Mouse (Mus musculus): ENCODE results near the gene Neurog3. TPM values are rescaled to one million over a fixed set of nuclear protein-coding genes. Genes with fewer than 3 reads are reported as not detected.
A peak's percentile ranks its signal among the peaks of the same experiment; 100 is the strongest.

Neurog3 gene
- not detected for total RNA-seq (2022)

DNA sequence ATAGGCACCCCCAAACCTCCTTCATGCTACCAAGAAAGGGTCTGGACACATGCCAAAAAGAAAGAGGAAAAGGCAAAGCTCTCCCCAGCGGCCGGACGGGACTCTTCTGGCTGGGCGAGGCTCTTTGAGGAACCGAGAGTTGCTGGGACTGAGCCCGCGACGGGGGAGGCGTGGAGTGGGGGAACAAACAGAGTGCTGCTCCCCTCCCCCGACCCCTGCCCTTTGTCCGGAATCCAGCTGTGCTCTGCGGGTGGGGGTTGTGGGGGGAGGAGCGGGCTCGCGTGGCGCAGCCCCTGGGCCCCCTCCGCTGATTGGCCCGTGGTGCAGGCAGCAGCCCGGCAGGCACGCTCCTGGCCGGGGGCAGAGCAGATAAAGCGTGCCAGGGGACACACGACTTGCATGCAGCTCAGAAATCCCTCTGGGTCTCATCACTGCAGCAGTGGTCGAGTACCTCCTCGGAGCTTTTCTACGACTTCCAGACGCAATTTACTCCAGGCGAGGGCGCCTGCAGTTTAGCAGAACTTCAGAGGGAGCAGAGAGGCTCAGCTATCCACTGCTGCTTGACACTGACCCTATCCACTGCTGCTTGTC lies at the start of gene Neurog3:
TSS of gene Neurog3 (plus strand) at position 400 of the 591 bp plus-strand sequence.
- no peak for DNase-seq

DNA sequence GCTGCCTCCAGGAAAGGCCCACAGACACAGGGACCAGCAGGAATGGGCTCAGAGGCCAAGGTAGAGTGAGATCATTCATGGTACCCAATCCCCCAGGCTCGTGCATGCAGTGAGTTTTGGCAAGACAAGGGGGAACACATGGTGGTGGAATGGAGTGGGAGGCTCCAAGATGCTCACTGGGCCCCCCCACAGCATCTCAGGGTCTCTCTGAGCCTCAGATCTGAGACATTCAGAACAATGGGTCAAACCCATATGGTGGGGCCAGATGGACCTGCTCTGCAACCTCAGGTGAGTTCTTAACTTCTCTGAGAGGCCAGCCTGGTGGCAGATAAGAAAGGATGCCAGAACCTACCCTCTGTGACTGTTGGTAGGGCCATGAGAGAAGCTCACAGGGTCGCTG lies 46.8 kb upstream of the Neurog3 start:
- DNase-seq, result no peak

DNA sequence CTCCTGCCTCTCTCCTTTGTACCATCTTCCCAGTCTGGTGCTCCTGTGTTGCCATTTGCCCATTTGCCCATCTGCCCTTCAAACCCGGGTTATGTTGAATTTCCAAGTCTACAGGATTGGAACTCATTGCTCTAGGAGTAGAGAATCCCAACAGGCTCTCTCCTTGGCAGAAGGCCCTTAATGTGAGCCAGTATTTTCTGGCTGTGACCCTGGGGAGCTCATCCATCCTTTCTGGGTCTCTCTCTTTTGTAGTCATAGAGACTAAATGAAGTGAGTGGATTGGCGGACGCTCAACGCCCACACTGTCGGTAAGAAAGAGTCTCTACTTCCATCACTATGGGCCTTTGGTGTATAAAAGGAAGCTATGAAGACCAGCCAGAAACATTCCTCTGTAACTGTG lies 46.1 kb upstream of the Neurog3 start:
- no peak for DNase-seq

DNA sequence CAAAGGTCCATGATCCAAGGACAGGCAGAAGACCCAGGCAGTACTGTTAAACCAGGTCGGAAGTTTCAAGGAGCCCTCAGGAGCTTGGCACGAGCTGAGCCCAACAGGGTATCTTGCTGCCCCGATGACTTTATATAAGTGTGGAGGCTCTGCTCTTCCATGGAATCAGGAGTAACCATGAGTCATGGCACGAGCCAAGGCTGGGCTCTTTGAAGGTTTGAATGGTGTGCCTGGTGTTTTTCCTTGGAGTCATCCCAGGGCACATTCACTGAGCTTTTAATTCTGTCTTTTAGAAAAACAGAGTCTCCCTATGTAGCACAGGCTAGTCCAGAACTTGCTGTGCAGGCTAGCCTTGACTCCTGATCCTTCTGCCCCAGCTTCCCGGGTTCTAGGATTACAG lies 44.5 kb upstream of the Neurog3 start:
- DNase-seq, result peak; percentile 56

DNA sequence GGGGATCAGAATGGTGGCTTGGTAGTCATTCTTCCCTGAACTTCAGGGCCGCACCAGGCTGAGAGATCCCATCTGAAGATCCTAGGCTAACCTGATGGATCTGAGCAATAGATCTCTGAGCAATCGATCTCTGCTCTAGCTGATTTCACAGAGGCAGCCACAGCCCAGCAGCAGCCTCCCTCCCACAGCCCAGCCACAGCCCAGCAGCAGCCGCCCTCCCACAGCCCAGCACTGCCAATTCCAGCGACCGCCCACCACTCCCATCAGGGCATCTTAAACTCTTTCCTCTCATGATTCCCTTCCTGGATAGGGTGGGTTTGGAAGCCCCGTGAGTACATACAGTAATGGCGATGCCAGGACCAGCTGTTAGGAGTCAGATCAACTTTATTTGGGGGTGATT lies 43.8 kb upstream of the Neurog3 start:
- DNase-seq, result no peak

DNA sequence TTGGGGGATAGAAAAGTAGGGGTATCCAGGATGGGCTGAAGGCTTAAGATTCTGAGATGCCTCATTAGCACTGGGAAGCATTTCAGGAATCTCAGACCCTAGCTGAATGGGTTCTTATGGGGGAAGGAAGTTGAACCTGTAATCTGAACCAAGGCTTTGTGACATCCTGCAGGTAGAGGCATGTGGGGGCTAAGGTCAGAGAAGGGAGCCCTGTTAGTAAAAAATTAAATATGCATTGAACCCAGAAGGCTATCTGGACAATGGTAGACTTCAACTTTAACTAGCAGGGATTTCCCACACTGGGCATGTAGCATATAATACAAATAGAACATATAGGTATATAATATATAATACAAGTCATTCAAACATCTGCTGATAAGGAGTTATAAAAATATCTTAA lies 43.4 kb upstream of the Neurog3 start:
- no peak for DNase-seq

DNA sequence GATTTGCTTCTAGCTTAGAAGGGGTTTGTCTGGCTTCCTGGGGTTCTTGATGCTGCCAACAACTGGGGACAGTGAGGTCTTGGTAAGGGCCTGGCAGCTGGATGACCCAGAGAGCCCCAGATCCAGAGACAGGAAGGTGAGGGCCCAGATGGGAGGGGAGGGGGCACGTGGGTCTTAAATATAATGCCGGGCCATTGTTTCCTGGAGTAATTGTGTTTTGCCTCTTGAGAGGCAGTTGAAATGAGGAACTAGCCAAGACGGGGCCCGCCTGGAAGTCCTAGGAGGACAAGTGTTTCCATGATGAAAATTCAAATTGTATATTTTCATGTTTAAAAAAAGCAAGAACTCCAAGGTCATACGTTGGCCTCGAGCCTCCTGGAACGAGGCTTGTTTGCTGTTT lies 39.0 kb upstream of the Neurog3 start:
- no peak for DNase-seq

DNA sequence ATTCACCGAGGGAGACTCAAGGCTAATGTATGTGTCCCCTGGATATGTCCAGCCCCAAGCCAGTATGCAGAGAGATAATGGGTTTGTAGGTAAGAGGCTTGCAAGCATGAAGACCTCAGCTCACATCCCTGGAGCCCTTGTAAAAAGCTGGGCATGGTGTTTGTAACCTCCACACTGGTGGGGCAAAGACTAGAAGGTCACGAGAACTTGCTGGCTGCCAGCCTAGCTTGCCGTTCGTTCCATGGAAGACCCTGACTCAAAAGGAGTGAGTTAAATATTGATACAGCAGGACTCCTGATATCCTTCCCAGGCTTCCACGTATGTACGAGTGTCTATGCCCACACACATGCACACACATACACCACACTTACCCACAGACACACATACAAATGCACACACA lies 38.5 kb upstream of the Neurog3 start:
- no peak for DNase-seq

DNA sequence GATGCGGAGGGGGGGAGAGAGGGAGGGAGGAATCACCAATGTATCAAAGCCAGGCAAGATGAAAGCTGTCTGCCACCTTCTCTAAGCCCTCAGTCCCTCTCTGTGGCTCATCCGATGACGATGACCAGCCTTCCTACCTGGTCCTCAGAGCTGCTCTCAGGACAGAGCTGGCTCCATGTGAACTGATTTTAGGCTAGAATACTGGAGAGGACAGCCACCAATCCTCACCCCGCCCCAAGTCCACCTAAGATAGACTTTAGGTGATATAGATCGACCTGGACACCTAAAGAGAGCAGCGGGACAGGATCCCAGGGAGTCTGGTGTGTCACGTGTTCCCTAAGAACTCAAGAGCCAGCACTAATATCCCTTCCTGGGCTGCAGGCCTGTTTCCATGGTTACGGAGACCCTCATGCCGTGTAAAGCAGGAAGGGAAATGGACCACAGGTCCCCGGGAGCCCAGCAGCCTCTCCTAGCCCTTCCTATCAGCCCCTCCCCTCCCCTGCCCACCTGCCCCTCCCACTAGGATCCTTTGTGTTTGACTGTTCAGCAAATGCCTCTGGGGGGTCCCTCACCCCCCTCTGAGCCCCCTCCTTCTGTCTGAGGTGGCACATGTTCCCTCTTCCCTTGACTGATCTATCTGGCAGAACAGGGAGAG lies 33.0 kb upstream of the Neurog3 start:
- no peak for DNase-seq

DNA sequence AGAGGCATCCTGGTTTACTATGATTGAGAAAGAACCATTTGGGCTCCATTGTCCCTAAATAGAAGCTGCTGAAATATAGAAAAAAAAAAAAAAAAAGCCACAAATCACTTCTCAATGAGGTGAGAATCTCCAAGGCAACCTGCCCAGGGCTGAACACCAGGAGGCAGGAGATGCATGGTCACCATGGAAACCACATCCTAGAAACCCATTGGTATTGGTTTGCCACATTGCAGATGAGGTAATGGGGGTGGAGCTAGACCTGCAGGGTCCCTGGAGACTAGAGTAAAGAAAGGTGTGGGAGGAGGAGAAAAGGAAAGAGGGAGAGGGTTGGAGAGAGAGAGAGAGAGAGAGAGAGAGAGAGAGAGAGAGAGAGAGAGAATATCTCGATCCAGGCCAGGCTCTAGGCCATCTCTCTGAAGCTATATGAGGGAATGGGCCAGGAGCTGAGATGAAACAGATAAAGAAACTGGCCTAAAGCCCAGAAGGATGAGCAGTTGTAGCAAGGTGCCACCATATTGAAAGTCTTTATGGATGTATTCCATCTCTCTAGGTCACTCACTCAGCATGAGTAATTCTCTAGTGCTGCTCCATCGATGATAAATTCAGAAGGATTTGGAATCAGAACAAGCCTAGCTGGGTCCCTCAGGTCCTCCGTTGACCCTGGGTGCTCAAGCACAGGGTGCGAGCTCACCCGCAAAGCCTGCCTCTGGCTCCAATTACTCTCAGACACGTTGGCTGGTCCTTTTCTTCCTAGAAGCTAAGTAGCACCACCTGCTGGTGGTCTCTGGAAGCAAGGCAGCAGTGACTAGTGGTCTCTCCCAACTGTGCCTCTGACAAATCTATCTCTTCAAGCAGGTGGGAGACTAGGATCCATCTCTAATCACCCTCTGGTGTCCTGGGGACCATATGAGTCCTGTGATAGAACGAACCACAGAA lies 31.1 kb upstream of the Neurog3 start:
- DNase-seq, result peak; percentile 32

DNA sequence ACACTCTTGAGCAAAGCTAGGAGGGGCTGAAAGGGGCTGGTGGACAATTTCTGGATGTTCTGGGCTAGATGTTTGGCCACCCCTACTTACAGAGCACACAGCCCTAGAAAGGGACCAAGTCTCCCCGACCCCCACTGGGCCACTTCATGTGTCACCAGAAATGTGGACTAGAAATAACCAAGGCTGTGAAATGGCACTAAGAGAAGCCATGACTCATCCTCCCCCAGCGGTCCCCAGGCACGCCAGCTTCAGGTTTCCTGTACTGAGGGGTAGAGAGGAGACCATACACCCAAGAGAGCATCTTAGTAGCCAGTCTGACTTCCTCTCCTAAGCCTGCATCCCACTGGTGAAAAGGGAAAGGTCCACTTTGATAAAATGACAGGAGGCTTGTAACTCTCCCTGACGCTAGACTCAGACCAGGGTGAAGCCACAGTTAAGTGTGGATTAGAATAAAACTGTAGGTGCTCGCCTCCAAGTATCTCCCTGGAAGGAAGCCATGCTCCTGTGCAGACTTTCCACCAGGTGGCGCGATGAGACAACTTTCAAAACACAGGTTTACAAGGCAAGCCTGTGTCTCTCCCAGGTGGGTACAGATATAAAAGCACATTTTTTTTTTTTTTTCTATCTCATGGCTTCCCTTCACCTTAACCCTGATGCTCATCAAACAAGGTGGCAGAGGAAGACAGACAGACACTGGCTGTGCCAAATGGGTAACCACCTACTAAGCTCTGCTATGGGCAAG lies 27.9 kb upstream of the Neurog3 start:
- peak; percentile 19 for DNase-seq

DNA sequence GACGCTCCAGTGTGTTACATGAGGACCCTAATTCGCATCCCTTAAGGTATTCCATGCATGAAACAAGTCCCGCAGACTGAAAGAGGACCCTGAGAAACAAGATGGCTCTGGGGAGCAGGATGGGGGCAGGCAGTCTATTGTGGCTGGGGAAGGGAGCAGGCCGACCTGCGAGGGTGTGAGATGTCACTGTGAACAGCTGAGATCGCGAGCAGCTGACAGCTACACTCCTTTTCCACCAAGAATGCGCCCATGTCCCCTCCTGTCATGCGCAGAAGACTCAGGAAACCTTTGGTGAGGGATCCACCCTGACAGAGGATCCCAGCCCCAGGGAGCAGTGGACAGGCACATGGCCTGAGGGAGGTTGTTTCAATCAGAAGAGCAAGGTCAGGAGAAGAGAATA lies 25.8 kb upstream of the Neurog3 start:
- no peak for DNase-seq

DNA sequence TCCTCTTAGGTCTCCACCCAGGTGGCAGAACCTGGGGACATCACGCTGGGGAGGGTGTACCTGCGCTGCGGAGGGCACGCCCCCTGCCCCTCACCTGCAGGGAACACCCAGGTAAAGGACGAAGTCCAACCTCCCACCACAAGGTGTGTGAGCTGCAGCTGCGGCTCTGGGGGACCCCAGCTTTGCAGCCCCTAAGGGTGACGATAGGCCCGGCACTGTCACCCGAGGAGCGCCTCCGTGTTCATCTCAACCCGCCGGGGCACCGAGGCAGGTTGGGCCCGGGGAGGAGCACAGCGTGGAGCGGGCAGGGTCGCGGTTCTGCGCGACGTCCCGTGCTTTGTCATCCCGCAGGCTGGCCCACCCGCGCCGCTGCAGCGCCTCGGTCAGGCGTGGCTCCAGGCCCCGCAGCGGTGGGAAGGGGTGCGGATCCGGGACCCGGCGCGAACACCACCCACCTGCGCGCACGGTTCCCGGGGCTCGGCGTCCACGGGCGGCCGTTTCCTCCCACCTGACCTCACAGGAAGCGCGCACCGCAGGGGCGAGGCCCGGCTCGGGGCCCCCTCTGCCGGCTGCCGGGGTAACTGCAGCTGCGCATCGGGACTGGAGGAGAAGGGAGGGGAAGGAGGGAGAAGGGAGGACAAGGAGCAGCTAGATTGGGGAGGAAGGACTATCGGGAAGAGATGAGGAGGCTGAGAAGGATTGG lies 22.2 kb upstream of the Neurog3 start:
- peak; percentile 77 for DNase-seq

DNA sequence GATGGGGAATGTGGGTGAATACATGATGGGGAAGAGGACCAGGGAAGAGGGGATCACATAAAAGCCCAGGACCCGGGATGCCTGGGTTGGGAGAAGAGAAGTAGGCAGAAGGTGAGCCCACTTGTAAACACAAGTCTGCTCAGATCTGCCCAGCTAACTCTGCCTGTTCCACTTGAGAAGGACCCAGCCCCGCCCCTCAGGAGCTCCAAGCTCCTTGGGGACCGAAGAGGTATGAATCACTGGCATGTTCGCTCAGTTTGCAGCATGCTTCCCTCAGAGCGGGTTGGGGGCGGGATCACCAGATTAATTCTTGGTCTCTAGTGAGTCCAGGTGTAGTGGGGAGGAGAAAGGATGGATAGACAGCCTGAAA lies 21.7 kb upstream of the Neurog3 start:
- DNase-seq, result no peak

DNA sequence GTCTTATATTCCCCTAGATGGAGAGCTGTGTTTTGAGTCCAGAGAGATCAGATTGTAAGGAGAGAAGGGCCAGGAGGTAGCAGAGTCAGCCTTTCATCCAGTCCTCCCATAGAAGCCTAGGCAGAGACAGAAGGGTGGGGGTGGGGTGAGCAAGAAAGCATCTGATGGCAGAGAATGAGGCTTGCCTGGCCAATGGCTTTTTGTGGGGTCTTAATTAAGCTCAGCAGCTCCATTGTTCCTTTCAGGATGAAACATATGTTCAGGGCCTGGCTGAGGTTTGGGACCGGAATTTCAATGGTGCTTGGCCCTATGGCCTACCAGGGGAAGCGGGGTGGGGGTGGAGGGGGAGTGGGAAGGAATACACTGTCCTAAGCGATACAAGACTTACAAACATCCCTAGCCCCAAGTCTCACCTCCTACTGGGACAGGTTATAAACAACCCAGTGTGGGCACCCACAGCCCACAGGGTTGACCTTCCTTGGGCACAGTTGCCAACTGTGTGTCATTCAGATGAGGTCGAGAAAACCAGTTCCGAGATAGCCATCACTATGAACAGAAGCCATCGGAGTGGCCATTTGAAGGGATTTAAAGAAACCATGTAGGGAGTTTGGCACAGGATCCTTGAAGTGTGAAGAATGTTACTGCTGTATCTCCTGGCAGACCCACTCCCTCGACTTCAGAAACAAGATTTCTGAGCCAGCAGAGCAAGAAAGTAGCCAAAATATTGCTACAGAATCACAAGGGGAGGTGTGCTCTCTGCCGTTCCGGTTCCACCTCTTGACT lies 18.8 kb upstream of the Neurog3 start:
- DNase-seq, result no peak

DNA sequence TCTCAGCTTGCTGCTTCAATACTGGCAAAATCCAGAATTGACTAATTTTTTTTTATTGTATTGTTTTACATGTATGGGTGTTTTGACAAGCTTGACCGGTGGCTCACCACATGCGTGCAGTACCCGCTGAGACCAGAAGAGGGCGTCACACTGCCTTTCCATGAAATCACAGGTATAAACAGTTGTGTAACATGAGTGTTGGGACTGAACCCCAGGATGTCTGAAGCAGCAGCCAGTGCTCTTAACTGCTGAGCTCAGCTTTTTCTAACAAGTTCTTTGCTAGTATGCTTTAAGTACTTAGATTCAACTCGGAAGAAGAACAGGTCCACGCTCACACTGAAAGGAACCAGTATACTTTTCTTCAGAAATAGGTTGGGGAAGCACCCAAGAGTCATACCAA lies 5.8 kb upstream of the Neurog3 start:
- no peak for DNase-seq

DNA sequence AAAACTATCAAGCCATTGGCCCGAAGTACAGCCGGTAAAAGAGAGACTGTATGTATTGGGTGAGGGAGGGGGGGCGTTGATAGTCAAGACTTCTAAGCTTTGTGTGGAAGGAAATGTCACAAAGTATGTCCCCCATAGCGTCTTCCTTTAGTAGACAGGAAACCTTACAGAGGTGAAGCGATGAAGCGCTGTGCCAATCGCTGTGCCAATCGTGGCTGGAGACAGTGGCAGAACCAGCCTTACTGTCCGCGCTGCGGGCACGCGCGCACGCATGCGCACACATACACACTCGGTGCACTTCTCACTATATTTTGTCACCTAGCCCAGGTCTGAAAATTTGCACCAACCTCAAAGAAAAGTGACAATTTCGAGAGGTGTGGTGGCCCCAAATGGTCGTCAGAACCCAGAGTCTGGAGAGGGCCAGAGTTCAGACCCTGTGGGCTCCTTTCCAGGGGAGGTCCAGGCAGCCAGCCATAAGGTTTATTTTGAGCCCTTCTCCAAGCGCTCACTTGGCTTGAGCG lies 5.1 kb upstream of the Neurog3 start:
- no peak for DNase-seq

DNA sequence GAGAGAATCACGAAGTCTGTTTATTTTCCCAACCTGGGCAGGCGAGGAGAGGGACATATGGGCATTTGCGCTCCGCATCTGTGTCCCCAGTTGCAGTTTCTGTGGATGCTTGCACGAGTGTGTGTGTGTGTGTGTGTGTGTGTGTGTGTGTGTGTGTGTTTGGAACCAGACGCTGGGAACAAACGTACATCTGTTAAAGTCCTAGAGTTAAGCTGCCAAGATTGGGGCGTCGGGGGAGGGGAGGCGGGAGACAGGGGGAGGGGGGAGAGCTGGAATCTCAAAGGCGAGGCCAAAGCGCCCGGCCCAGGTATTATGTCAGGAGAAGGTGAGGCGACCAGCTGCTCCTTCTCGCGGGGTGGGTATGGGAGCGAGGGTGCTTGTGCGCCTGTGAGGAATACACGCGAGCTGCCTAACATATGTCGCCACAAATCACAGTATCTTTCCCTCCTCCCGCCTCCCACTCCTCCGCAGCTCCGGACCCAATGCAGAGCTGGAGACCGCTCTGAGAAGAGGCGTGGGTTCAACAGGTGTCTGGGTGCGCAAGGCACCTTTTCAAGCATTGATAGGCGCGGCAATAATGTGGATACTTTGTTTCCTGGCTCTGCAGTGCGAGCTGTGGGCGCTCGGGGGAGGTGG lies 4.5 kb upstream of the Neurog3 start:
- DNase-seq, result no peak

DNA sequence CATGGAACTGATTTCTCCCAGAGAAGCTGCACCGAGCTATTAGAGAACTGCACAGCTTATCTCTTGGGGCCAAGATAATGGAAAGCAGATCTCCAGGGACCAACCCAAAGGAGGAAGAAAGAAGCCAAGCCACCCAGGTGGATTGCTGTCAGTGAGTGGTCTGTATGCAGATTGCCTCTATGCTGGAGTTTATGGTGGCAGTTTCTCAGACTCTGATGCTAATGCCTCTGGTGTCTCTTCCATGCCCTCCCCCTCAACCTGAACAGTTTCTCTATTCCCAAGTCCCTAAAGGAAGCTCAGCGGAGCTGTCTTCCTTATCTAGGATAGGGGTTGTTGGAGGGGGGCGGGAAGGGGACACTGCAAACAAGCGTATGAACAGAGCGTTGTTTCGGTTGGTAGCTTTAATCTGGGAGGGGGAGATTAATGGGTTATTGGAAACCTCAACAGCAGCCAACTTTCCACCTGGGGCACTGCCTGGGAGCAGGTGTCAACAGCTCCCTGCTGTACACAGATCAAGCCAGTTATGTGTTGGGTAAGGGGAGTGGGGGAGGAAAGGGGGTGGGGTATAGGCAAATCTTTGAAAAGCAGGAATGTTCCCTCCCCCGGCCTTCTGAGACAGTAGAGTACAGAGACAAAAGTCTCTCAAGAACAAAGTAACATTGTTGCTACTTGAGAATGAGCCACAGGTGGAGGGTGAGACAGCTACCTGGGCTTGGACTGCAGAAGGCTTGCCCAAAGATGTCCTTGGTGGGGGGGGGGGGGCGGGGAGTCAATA lies 3.0 kb downstream of the Neurog3 start:
- no peak for DNase-seq

DNA sequence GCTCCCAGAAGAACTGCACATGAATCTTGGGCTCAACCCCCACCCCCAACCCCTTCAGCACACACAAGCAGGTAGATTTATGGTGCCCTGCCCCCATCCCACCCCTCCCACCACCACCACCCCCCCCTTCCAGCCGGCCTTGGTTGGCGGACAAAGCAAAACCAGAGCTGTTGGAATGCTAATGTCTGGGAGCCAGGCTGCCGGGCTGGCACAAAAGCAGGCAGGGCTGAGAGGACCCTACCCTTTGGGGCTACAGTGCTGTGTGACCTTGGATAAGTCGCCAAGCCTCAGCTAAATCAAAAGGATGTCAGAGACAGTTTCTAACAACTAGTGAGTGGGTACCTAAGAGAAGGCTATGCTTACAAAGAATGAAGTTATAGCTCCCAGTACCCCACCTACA lies 4.3 kb downstream of the Neurog3 start:
- no peak for DNase-seq
